24 mouse cellular contexts compared by ENCODE assay signal in the genomic region with DNA sequence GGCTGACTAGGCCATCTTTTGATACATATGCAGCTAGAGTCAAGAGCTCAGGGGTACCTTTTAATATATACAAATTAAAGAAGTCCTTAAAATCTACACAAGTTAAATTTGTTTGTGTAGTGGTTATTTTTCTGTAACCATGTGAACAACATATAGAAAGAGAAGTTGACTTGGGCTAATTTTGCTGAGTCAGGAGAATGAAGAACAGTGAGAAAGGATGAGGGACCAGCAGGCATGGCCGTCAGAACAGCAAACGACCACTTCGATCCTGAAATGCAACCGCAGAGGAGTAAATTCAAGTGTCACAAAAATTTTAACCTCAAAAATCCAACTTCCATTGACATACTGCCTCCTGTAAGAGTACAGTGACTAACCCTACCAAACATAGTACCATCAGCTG.
"Had no signal": no experiment of that assay in that cellular context is flagged by ENCODE, and none has a peak within 500 bp of the region (broad histone marks: within the 10 kb centered on the region; RNA-seq: fewer than 3 reads in every experiment).

No protein-coding gene starts in this region.

- H3K9me3 ChIP-seq: embryonic facial prominence, embryonic 10.5 days; embryonic facial prominence, embryonic 12.5 days; embryonic facial prominence, embryonic 13.5 days; embryonic facial prominence, embryonic 15.5 days; forebrain, embryonic 10.5 days; forebrain, embryonic 12.5 days; forebrain, embryonic 13.5 days; forebrain, embryonic 15.5 days; heart, embryonic 10.5 days had no signal

- H3K36me3 ChIP-seq: embryonic facial prominence, embryonic 10.5 days; embryonic facial prominence, embryonic 12.5 days; embryonic facial prominence, embryonic 13.5 days; embryonic facial prominence, embryonic 15.5 days; forebrain, embryonic 10.5 days; forebrain, embryonic 12.5 days; forebrain, embryonic 15.5 days; heart, embryonic 10.5 days had no signal

- H3K4me3 ChIP-seq: embryonic facial prominence, embryonic 10.5 days; embryonic facial prominence, embryonic 12.5 days; embryonic facial prominence, embryonic 13.5 days; embryonic facial prominence, embryonic 15.5 days; erythroblast, embryonic 14.5 days; forebrain, embryonic 10.5 days; forebrain, embryonic 12.5 days; forebrain, embryonic 13.5 days; forebrain, embryonic 15.5 days; gastrocnemius, adult 2 months; heart, adult 2 months; heart, embryonic 10.5 days had no signal

- H3K4me2 ChIP-seq: embryonic facial prominence, embryonic 12.5 days; embryonic facial prominence, embryonic 13.5 days; embryonic facial prominence, embryonic 15.5 days; forebrain, embryonic 12.5 days; forebrain, embryonic 13.5 days; forebrain, embryonic 15.5 days; heart, embryonic 11.5 days had no signal

- H3K4me1 ChIP-seq: embryonic facial prominence, embryonic 10.5 days; embryonic facial prominence, embryonic 12.5 days; embryonic facial prominence, embryonic 13.5 days; embryonic facial prominence, embryonic 15.5 days; forebrain, embryonic 10.5 days; forebrain, embryonic 12.5 days; forebrain, embryonic 13.5 days; forebrain, embryonic 15.5 days; heart, embryonic 10.5 days had no signal

- H3K27me3 ChIP-seq: embryonic facial prominence, embryonic 12.5 days; embryonic facial prominence, embryonic 13.5 days; embryonic facial prominence, embryonic 15.5 days; forebrain, embryonic 12.5 days; forebrain, embryonic 13.5 days; forebrain, embryonic 15.5 days had no signal

- DNase-seq: cerebellum, postnatal 10 days; cerebellum, postnatal 14 days; cerebellum, postnatal 25 days; cerebellum, postnatal 36 days; embryo, embryonic 11 days; forebrain, postnatal 0 days; gastrocnemius, adult 2 months; gastrocnemius, postnatal 14 days; gastrocnemius, postnatal 25 days; gastrocnemius, postnatal 36 days; heart, adult 11 months; heart, adult 18-20 months; heart, adult 2 months had no signal

- H3K9ac ChIP-seq: embryonic facial prominence, embryonic 12.5 days; embryonic facial prominence, embryonic 13.5 days; embryonic facial prominence, embryonic 15.5 days; forebrain, embryonic 12.5 days; forebrain, embryonic 13.5 days; forebrain, embryonic 15.5 days; forebrain, postnatal 0 days had no signal

- H3K27ac ChIP-seq: embryonic facial prominence, embryonic 10.5 days; embryonic facial prominence, embryonic 12.5 days; embryonic facial prominence, embryonic 13.5 days; embryonic facial prominence, embryonic 15.5 days; forebrain, embryonic 10.5 days; forebrain, embryonic 12.5 days; forebrain, embryonic 13.5 days; forebrain, embryonic 15.5 days; gastrocnemius, adult 2 months; heart, adult 2 months; heart, embryonic 10.5 days had no signal
